In the genomic region with DNA sequence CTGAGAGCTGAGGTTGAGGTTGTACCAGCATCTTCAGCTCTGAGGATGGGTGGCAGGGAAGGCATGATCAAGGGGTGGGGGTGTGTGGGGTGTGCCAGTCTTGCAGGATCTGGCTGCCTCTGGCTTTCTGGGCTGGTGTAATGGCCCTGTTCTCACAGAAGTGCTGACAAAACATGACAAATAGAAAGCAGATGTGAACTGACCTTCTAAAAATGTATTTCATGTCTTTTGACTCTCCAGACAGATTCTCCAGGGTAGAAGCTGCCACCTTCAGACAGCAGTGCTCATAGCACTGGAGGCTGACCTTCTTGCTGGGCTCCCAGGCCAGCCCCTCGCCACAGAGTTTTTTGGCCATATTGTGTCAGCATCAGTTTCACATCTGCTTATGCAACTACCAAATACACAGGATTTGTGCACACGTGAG, we compare ENCODE assay signal across 13 mouse cellular contexts. TPM values are rescaled to one million over a fixed set of nuclear protein-coding genes. Genes with fewer than 3 reads are reported as not detected.
DNase-seq lines count a peak whose midpoint lies in the region; ATAC-seq lines count a peak whose summit lies in the region.
"Had no signal": no experiment of that assay in that cellular context is flagged by ENCODE, and none has a peak within 500 bp of the region (broad histone marks: within the 10 kb centered on the region; RNA-seq: fewer than 3 reads in every experiment).

No protein-coding gene starts in this region.

- no peak overlapping the region for H3K4me3 ChIP-seq in heart, embryonic 10.5 days
- no peak overlapping the region for H3K4me3 ChIP-seq in lung, embryonic 16.5 days (ENCODE audit: low read length)
- no peak overlapping the region for H3K4me3 ChIP-seq in embryonic facial prominence, embryonic 15.5 days (replicated peaks)
- H3K4me3 ChIP-seq: limb, embryonic 12.5 days; neural tube, embryonic 13.5 days; stomach, embryonic 15.5 days had no signal

- H3K4me1 ChIP-seq in heart, embryonic 10.5 days, result peaks cover 23% of the 10 kb centered on the region
- peaks cover 4% of the 10 kb centered on the region; the same call in 1 of the 2 replicates for H3K4me1 ChIP-seq in lung, embryonic 16.5 days (replicated peaks; ENCODE audit: control insufficient read depth, insufficient read depth, low read length)
- H3K4me1 ChIP-seq in embryonic facial prominence, embryonic 15.5 days, result peaks cover 17% of the 10 kb centered on the region; the same call in 1 of the 2 replicates
- H3K4me1 ChIP-seq: neural tube, embryonic 13.5 days had no signal

- no peak for DNase-seq in heart, embryonic 10.5 days (ENCODE audit: low spot score)
- DNase-seq in heart, adult 9 months (ENCODE audit: low spot score in 2 of 2), result no peak
- no peak for DNase-seq in lung, postnatal 14 days
- peak; percentile 59 for DNase-seq in mesoderm, embryonic 11.5 days (ENCODE audit: low read depth, low spot score)
- no peak for DNase-seq in cerebellum, postnatal 25 days
- DNase-seq in cerebellum, adult 11 months, result no peak
- DNase-seq: right cerebral cortex, postnatal 14 days had no signal

- H3K9me3 ChIP-seq in heart, embryonic 10.5 days, result no peaks in the 10 kb centered on the region
- no peaks in the 10 kb centered on the region for H3K9me3 ChIP-seq in lung, embryonic 16.5 days (ENCODE audit: control insufficient read depth, low read length)
- no peaks in the 10 kb centered on the region for H3K9me3 ChIP-seq in embryonic facial prominence, embryonic 15.5 days (replicated peaks)
- H3K9me3 ChIP-seq: limb, embryonic 12.5 days; neural tube, embryonic 13.5 days; stomach, embryonic 15.5 days had no signal

- no peak overlapping the region for H3K4me2 ChIP-seq in lung, embryonic 16.5 days (ENCODE audit: low read depth, low read length)
- no peak overlapping the region for H3K4me2 ChIP-seq in embryonic facial prominence, embryonic 15.5 days (replicated peaks)
- H3K4me2 ChIP-seq: limb, embryonic 12.5 days; midbrain, embryonic 11.5 days; neural tube, embryonic 13.5 days had no signal

- H3K27ac ChIP-seq in heart, embryonic 10.5 days, result 0 out of 2 replicates have a peak overlapping the region, but pooled peaks have one; percentile 19
- H3K27ac ChIP-seq in lung, embryonic 16.5 days (ENCODE audit: low read length), result no peak overlapping the region
- H3K27ac ChIP-seq in embryonic facial prominence, embryonic 15.5 days (replicated peaks), result no peak overlapping the region
- H3K27ac ChIP-seq: limb, embryonic 12.5 days; neural tube, embryonic 13.5 days; stomach, embryonic 15.5 days had no signal

- H3K9ac ChIP-seq in lung, embryonic 16.5 days (ENCODE audit: low read length), result no peak overlapping the region
- no peak overlapping the region for H3K9ac ChIP-seq in embryonic facial prominence, embryonic 15.5 days
- H3K9ac ChIP-seq: limb, embryonic 12.5 days; neural tube, embryonic 13.5 days; stomach, embryonic 15.5 days had no signal

- peak; percentile 47; the same call in 1 of the 2 replicates for ATAC-seq in lung, embryonic 16.5 days (ENCODE audit: low read depth)
- peak; percentile 68; the same call in 1 of the 2 replicates for ATAC-seq in embryonic facial prominence, embryonic 15.5 days (ENCODE audit: insufficient number of reproducible peaks, low FRiP score, low TSS enrichment, low read depth)

- no peaks in the 10 kb centered on the region for H3K27me3 ChIP-seq in heart, embryonic 10.5 days (ENCODE audit: insufficient read depth, poor library complexity, severe bottlenecking)
- H3K27me3 ChIP-seq in lung, embryonic 16.5 days (ENCODE audit: control insufficient read depth, insufficient read depth, low read depth, low read length), result no peaks in the 10 kb centered on the region
- H3K27me3 ChIP-seq in embryonic facial prominence, embryonic 15.5 days, result no peaks in the 10 kb centered on the region
- H3K27me3 ChIP-seq: limb, embryonic 12.5 days; neural tube, embryonic 13.5 days; stomach, embryonic 15.5 days had no signal

- 68% methylated on average over 2 of the region's 2 CpGs for WGBS in heart, embryonic 10.5 days
- WGBS in lung, embryonic 16.5 days, result 51% methylated on average over 2 of the region's 2 CpGs
- 39% methylated on average over 2 of the region's 2 CpGs for WGBS in embryonic facial prominence, embryonic 15.5 days

- H3K36me3 ChIP-seq in heart, embryonic 10.5 days, result no peaks in the 10 kb centered on the region
- H3K36me3 ChIP-seq in lung, embryonic 16.5 days (ENCODE audit: control insufficient read depth, insufficient read depth, low read length), result no peaks in the 10 kb centered on the region
- H3K36me3 ChIP-seq in embryonic facial prominence, embryonic 15.5 days, result no peaks in the 10 kb centered on the region
- H3K36me3 ChIP-seq: limb, embryonic 12.5 days; neural tube, embryonic 13.5 days; stomach, embryonic 15.5 days had no signal

RNA-seq across cellular contexts. Expression of gene Yeats4, which starts 20.7 kb away (rescaled TPM):
- polyA plus RNA-seq in heart, embryonic 10.5 days (2016; fragmentation: Nextera tagmentation; extraction: Ambion mirVana), result 63.4 and 76.6 TPM in 2 replicates
- polyA plus RNA-seq in lung, embryonic 16.5 days (2015; fragmentation: Nextera tagmentation; extraction: Ambion mirVana), result 53.2 and 56.5 TPM in 2 replicates
- 56.3 and 56.6 TPM in 2 replicates for polyA plus RNA-seq in embryonic facial prominence, embryonic 15.5 days (2015; fragmentation: Nextera tagmentation; extraction: Ambion mirVana)

RNA-seq across cellular contexts. Expression of gene 9530003J23Rik, which starts 34.9 kb away (rescaled TPM):
- not detected in 2 replicates for polyA plus RNA-seq in heart, embryonic 10.5 days (2016; fragmentation: Nextera tagmentation; extraction: Ambion mirVana)
- polyA plus RNA-seq in lung, embryonic 16.5 days (2015; fragmentation: Nextera tagmentation; extraction: Ambion mirVana), result 0.20 TPM in 1 of 2 replicates, not detected in the other
- not detected in 2 replicates for polyA plus RNA-seq in embryonic facial prominence, embryonic 15.5 days (2015; fragmentation: Nextera tagmentation; extraction: Ambion mirVana)
- polyA plus RNA-seq: limb, embryonic 12.5 days; neural tube, embryonic 13.5 days; stomach, embryonic 15.5 days had no signal

RNA-seq across cellular contexts. Expression of gene Frs2, which starts 55.2 kb away (rescaled TPM):
- 20.0 and 23.0 TPM in 2 replicates for polyA plus RNA-seq in heart, embryonic 10.5 days (2016; fragmentation: Nextera tagmentation; extraction: Ambion mirVana)
- 19.4 and 20.8 TPM in 2 replicates for polyA plus RNA-seq in lung, embryonic 16.5 days (2015; fragmentation: Nextera tagmentation; extraction: Ambion mirVana)
- 21.7 and 22.2 TPM in 2 replicates for polyA plus RNA-seq in embryonic facial prominence, embryonic 15.5 days (2015; fragmentation: Nextera tagmentation; extraction: Ambion mirVana)
